8 mouse cellular contexts compared by ENCODE assay signal in genomic region chr14:52303517-52303916, GRCm38 (mm10). TPM values are rescaled to one million over a fixed set of nuclear protein-coding genes. Genes with fewer than 3 reads are reported as not detected.
DNase-seq lines count a peak whose midpoint lies in the region; ATAC-seq and TF ChIP-seq lines count a peak whose summit lies in the region.
"Not testable (repeated sequence)": the region's sequence is repeated elsewhere in the genome, so short reads cannot be mapped to it uniquely, and the experiment has no call there.

No protein-coding gene starts in this region.

- in situ Hi-C loops in ES-E14 (cut with MboI; ENCODE audit: low sequenced_read_pairs in 2 of 2, unreplicated experiment in 2 of 2) = not testable (repeated sequence)

- not testable (repeated sequence) for TF ChIP-seq CTCF in intestine, postnatal 0 days (IDR thresholded peaks at IDR 0.05; ENCODE audit: low read depth); lung, embryonic 14.5 days (IDR thresholded peaks at IDR 0.05; ENCODE audit: low read depth)

- not testable (repeated sequence) for H3K9me3 ChIP-seq in ES-E14 (ENCODE audit: control insufficient read depth, insufficient read depth, low read depth, low read length); forebrain, embryonic 12.5 days; hindbrain, embryonic 12.5 days (replicated peaks); intestine, postnatal 0 days (ENCODE audit: control insufficient read depth); limb, embryonic 15.5 days; lung, embryonic 14.5 days (ENCODE audit: low read depth, low read length); midbrain, embryonic 16.5 days (replicated peaks; ENCODE audit: control insufficient read depth, low read length, poor library complexity, severe bottlenecking); stomach, embryonic 15.5 days

- H3K4me1 ChIP-seq in ES-E14 (ENCODE audit: control insufficient read depth in 2 of 2, insufficient read depth in 2 of 2, low read length in 2 of 2, poor library complexity in 1 of 2); forebrain, embryonic 12.5 days; hindbrain, embryonic 12.5 days; intestine, postnatal 0 days (replicated peaks; ENCODE audit: control insufficient read depth, insufficient read depth, low read length); limb, embryonic 15.5 days; lung, embryonic 14.5 days (ENCODE audit: insufficient read depth); midbrain, embryonic 16.5 days (ENCODE audit: control insufficient read depth, insufficient read depth, low read length); stomach, embryonic 15.5 days: not testable (repeated sequence)

- H3K27ac ChIP-seq in ES-E14 (ENCODE audit: insufficient read depth, low read depth, low read length, poor library complexity, severe bottlenecking); forebrain, embryonic 12.5 days; hindbrain, embryonic 12.5 days; intestine, postnatal 0 days (ENCODE audit: low read depth, low read length); limb, embryonic 15.5 days; lung, embryonic 14.5 days (ENCODE audit: low read depth); midbrain, embryonic 16.5 days (ENCODE audit: low read length); stomach, embryonic 15.5 days: not testable (repeated sequence)

- H3K4me2 ChIP-seq in forebrain, embryonic 12.5 days = peak overlapping the region; percentile 66; the same call in 1 of the 2 replicates
- peak overlapping the region; percentile 77; the same call in 1 of the 2 replicates for H3K4me2 ChIP-seq in hindbrain, embryonic 12.5 days (replicated peaks)
- H3K4me2 ChIP-seq in intestine, postnatal 0 days (replicated peaks; ENCODE audit: low read depth) = peak overlapping the region; percentile 66; the same call in 1 of the 2 replicates
- H3K4me2 ChIP-seq in limb, embryonic 15.5 days = peak overlapping the region; percentile 52; the same call in 1 of the 2 replicates
- peak overlapping the region; percentile 76; the same call in 1 of the 2 replicates for H3K4me2 ChIP-seq in lung, embryonic 14.5 days
- H3K4me2 ChIP-seq in midbrain, embryonic 16.5 days (ENCODE audit: low read length) = peak overlapping the region; percentile 83
- H3K4me2 ChIP-seq in stomach, embryonic 15.5 days = peak overlapping the region; percentile 60; the same call in 1 of the 2 replicates

- ATAC-seq in forebrain, embryonic 12.5 days (ENCODE audit: low FRiP score); hindbrain, embryonic 12.5 days (ENCODE audit: low FRiP score); intestine, postnatal 0 days; limb, embryonic 15.5 days (ENCODE audit: insufficient number of reproducible peaks, low FRiP score, low TSS enrichment, low read depth); lung, embryonic 14.5 days (ENCODE audit: insufficient read depth); midbrain, embryonic 16.5 days; stomach, embryonic 15.5 days (ENCODE audit: insufficient read depth, low FRiP score, low read depth): not testable (repeated sequence)

- DNase-seq in ES-E14 (ENCODE audit: low read depth, low spot score); lung, embryonic 14.5 days: not testable (repeated sequence)

- H3K36me3 ChIP-seq in ES-E14 (ENCODE audit: control insufficient read depth, insufficient read depth, low read length, poor library complexity, severe bottlenecking) = peaks cover 11% of the 10 kb centered on the region
- H3K36me3 ChIP-seq in forebrain, embryonic 12.5 days (replicated peaks) = peaks cover 19% of the 10 kb centered on the region
- H3K36me3 ChIP-seq in hindbrain, embryonic 12.5 days = peaks cover 18% of the 10 kb centered on the region
- H3K36me3 ChIP-seq in intestine, postnatal 0 days (ENCODE audit: control insufficient read depth, insufficient read depth) = peaks cover 17% of the 10 kb centered on the region
- H3K36me3 ChIP-seq in limb, embryonic 15.5 days = peaks cover 19% of the 10 kb centered on the region
- H3K36me3 ChIP-seq in lung, embryonic 14.5 days (ENCODE audit: insufficient read depth) = peaks cover 17% of the 10 kb centered on the region
- peaks cover 11% of the 10 kb centered on the region for H3K36me3 ChIP-seq in midbrain, embryonic 16.5 days (ENCODE audit: control insufficient read depth, insufficient read depth, low read length)
- H3K36me3 ChIP-seq in stomach, embryonic 15.5 days = peaks cover 12% of the 10 kb centered on the region

- H3K4me3 ChIP-seq in ES-E14 (ENCODE audit: insufficient read depth in 1 of 2, low read depth in 1 of 2, low read length in 2 of 2, poor library complexity in 1 of 2, severe bottlenecking in 1 of 2); forebrain, embryonic 12.5 days (replicated peaks); hindbrain, embryonic 12.5 days; intestine, postnatal 0 days (ENCODE audit: low read depth, low read length); midbrain, embryonic 16.5 days (ENCODE audit: low read depth, low read length); stomach, embryonic 15.5 days (replicated peaks): not testable (repeated sequence)
- H3K4me3 ChIP-seq in limb, embryonic 15.5 days = 0 out of 2 replicates have a peak overlapping the region, but pooled peaks have one; percentile 72
- H3K4me3 ChIP-seq in lung, embryonic 14.5 days (ENCODE audit: low read depth, low read length) = peak overlapping the region; percentile 64

- not testable (repeated sequence) for H3K27me3 ChIP-seq in forebrain, embryonic 12.5 days; hindbrain, embryonic 12.5 days; intestine, postnatal 0 days (replicated peaks; ENCODE audit: control insufficient read depth, insufficient read depth, low read length); limb, embryonic 15.5 days; lung, embryonic 14.5 days (ENCODE audit: insufficient read depth, low read length); midbrain, embryonic 16.5 days (ENCODE audit: control insufficient read depth, insufficient read depth, low read depth, low read length); stomach, embryonic 15.5 days (replicated peaks)

- WGBS in forebrain, embryonic 12.5 days = 86% methylated on average over 3 of the region's 3 CpGs
- WGBS in hindbrain, embryonic 12.5 days = 87% methylated on average over 3 of the region's 3 CpGs
- 83% methylated on average over 3 of the region's 3 CpGs for WGBS in intestine, postnatal 0 days
- WGBS in limb, embryonic 15.5 days = 91% methylated on average over 3 of the region's 3 CpGs
- WGBS in lung, embryonic 14.5 days = 83% methylated on average over 3 of the region's 3 CpGs
- 97% methylated on average over 3 of the region's 3 CpGs for WGBS in midbrain, embryonic 16.5 days
- WGBS in stomach, embryonic 15.5 days = 90% methylated on average over 3 of the region's 3 CpGs

- not testable (repeated sequence) for H3K9ac ChIP-seq in ES-E14 (ENCODE audit: insufficient read depth, low read depth, low read length, poor library complexity, severe bottlenecking); forebrain, embryonic 12.5 days; hindbrain, embryonic 12.5 days; intestine, postnatal 0 days (ENCODE audit: low read depth, low read length); limb, embryonic 15.5 days; lung, embryonic 14.5 days; midbrain, embryonic 16.5 days (ENCODE audit: low read depth, low read length); stomach, embryonic 15.5 days

RNA-seq across cellular contexts. Expression of gene Mettl3, which starts 1.4 kb away (rescaled TPM):
- total RNA-seq in ES-E14 (2012; rRNA removed) = 22.0 and 50.3 TPM in 2 replicates
- 54.8 and 56.4 TPM in 2 replicates for polyA plus RNA-seq in forebrain, embryonic 12.5 days (2016; fragmentation: Nextera tagmentation; extraction: Ambion mirVana)
- 54.7 and 56.1 TPM in 2 replicates for polyA plus RNA-seq in hindbrain, embryonic 12.5 days (2016; fragmentation: Nextera tagmentation; extraction: Ambion mirVana)
- polyA plus RNA-seq in intestine, postnatal 0 days (2015; fragmentation: Nextera tagmentation; extraction: Ambion mirVana) = 9.2 and 11.8 TPM in 2 replicates
- 36.6 and 41.6 TPM in 2 replicates for polyA plus RNA-seq in limb, embryonic 15.5 days (2015; fragmentation: Nextera tagmentation; extraction: Ambion mirVana)
- polyA plus RNA-seq in lung, embryonic 14.5 days (2014; fragmentation: Nextera tagmentation; extraction: Ambion mirVana) = 40.9 and 46.6 TPM in 2 replicates
- 46.9 and 48.1 TPM in 2 replicates for polyA plus RNA-seq in midbrain, embryonic 16.5 days (2015; fragmentation: Nextera tagmentation; extraction: Ambion mirVana)
- 44.3 and 45.0 TPM in 2 replicates for polyA plus RNA-seq in stomach, embryonic 15.5 days (2015; fragmentation: Nextera tagmentation; extraction: Ambion mirVana)

RNA-seq across cellular contexts. Expression of gene Rab2b, which starts 24.2 kb away (rescaled TPM):
- 2.6 and 4.9 TPM in 2 replicates for total RNA-seq in ES-E14 (2012; rRNA removed)
- 30.6 and 35.2 TPM in 2 replicates for polyA plus RNA-seq in forebrain, embryonic 12.5 days (2016; fragmentation: Nextera tagmentation; extraction: Ambion mirVana)
- 40.6 and 51.9 TPM in 2 replicates for polyA plus RNA-seq in hindbrain, embryonic 12.5 days (2016; fragmentation: Nextera tagmentation; extraction: Ambion mirVana)
- polyA plus RNA-seq in intestine, postnatal 0 days (2015; fragmentation: Nextera tagmentation; extraction: Ambion mirVana) = 6.8 and 7.8 TPM in 2 replicates
- 24.0 and 25.0 TPM in 2 replicates for polyA plus RNA-seq in limb, embryonic 15.5 days (2015; fragmentation: Nextera tagmentation; extraction: Ambion mirVana)
- 18.6 and 19.8 TPM in 2 replicates for polyA plus RNA-seq in lung, embryonic 14.5 days (2014; fragmentation: Nextera tagmentation; extraction: Ambion mirVana)
- 62.5 and 65.9 TPM in 2 replicates for polyA plus RNA-seq in midbrain, embryonic 16.5 days (2015; fragmentation: Nextera tagmentation; extraction: Ambion mirVana)
- 17.3 and 17.4 TPM in 2 replicates for polyA plus RNA-seq in stomach, embryonic 15.5 days (2015; fragmentation: Nextera tagmentation; extraction: Ambion mirVana)

RNA-seq across cellular contexts. Expression of gene Tox4, which starts 24.6 kb away (rescaled TPM):
- total RNA-seq in ES-E14 (2012; rRNA removed) = 21.3 and 29.1 TPM in 2 replicates
- polyA plus RNA-seq in forebrain, embryonic 12.5 days (2016; fragmentation: Nextera tagmentation; extraction: Ambion mirVana) = 52.4 and 58.5 TPM in 2 replicates
- 51.1 and 57.3 TPM in 2 replicates for polyA plus RNA-seq in hindbrain, embryonic 12.5 days (2016; fragmentation: Nextera tagmentation; extraction: Ambion mirVana)
- polyA plus RNA-seq in intestine, postnatal 0 days (2015; fragmentation: Nextera tagmentation; extraction: Ambion mirVana) = 20.8 and 21.7 TPM in 2 replicates
- 41.8 and 45.8 TPM in 2 replicates for polyA plus RNA-seq in limb, embryonic 15.5 days (2015; fragmentation: Nextera tagmentation; extraction: Ambion mirVana)
- polyA plus RNA-seq in lung, embryonic 14.5 days (2014; fragmentation: Nextera tagmentation; extraction: Ambion mirVana) = 41.1 and 47.1 TPM in 2 replicates
- polyA plus RNA-seq in midbrain, embryonic 16.5 days (2015; fragmentation: Nextera tagmentation; extraction: Ambion mirVana) = 51.8 and 55.6 TPM in 2 replicates
- polyA plus RNA-seq in stomach, embryonic 15.5 days (2015; fragmentation: Nextera tagmentation; extraction: Ambion mirVana) = 35.5 and 43.1 TPM in 2 replicates

RNA-seq across cellular contexts. Expression of gene Sall2, which starts 25.0 kb away (rescaled TPM):
- 4.3 and 5.0 TPM in 2 replicates for total RNA-seq in ES-E14 (2012; rRNA removed)
- 66.2 and 72.4 TPM in 2 replicates for polyA plus RNA-seq in forebrain, embryonic 12.5 days (2016; fragmentation: Nextera tagmentation; extraction: Ambion mirVana)
- 60.7 and 62.8 TPM in 2 replicates for polyA plus RNA-seq in hindbrain, embryonic 12.5 days (2016; fragmentation: Nextera tagmentation; extraction: Ambion mirVana)
- 2.4 and 2.7 TPM in 2 replicates for polyA plus RNA-seq in intestine, postnatal 0 days (2015; fragmentation: Nextera tagmentation; extraction: Ambion mirVana)
- 13.3 and 15.2 TPM in 2 replicates for polyA plus RNA-seq in limb, embryonic 15.5 days (2015; fragmentation: Nextera tagmentation; extraction: Ambion mirVana)
- polyA plus RNA-seq in lung, embryonic 14.5 days (2014; fragmentation: Nextera tagmentation; extraction: Ambion mirVana) = 20.8 and 22.9 TPM in 2 replicates
- polyA plus RNA-seq in midbrain, embryonic 16.5 days (2015; fragmentation: Nextera tagmentation; extraction: Ambion mirVana) = 47.5 and 49.0 TPM in 2 replicates
- polyA plus RNA-seq in stomach, embryonic 15.5 days (2015; fragmentation: Nextera tagmentation; extraction: Ambion mirVana) = 10.1 and 10.8 TPM in 2 replicates

RNA-seq across cellular contexts. Expression of gene Chd8, which starts 45.9 kb away (rescaled TPM):
- 45.1 and 82.1 TPM in 2 replicates for total RNA-seq in ES-E14 (2012; rRNA removed)
- polyA plus RNA-seq in forebrain, embryonic 12.5 days (2016; fragmentation: Nextera tagmentation; extraction: Ambion mirVana) = 57.8 and 65.9 TPM in 2 replicates
- 57.4 and 57.7 TPM in 2 replicates for polyA plus RNA-seq in hindbrain, embryonic 12.5 days (2016; fragmentation: Nextera tagmentation; extraction: Ambion mirVana)
- 15.7 and 17.4 TPM in 2 replicates for polyA plus RNA-seq in intestine, postnatal 0 days (2015; fragmentation: Nextera tagmentation; extraction: Ambion mirVana)
- polyA plus RNA-seq in limb, embryonic 15.5 days (2015; fragmentation: Nextera tagmentation; extraction: Ambion mirVana) = 27.5 and 31.9 TPM in 2 replicates
- polyA plus RNA-seq in lung, embryonic 14.5 days (2014; fragmentation: Nextera tagmentation; extraction: Ambion mirVana) = 48.8 and 52.8 TPM in 2 replicates
- 43.1 and 45.5 TPM in 2 replicates for polyA plus RNA-seq in midbrain, embryonic 16.5 days (2015; fragmentation: Nextera tagmentation; extraction: Ambion mirVana)
- 28.7 and 30.6 TPM in 2 replicates for polyA plus RNA-seq in stomach, embryonic 15.5 days (2015; fragmentation: Nextera tagmentation; extraction: Ambion mirVana)
